Mouse (Mus musculus): Measurements from ENCODE around the gene AC129217.1. TPM values are rescaled to one million over a fixed set of nuclear protein-coding genes. Genes with fewer than 3 reads are reported as not detected.

AC129217.1 gene
- polyA plus RNA-seq, 1 experiment from 2014 or later: not detected

GRCm38 (mm10) chr19:8883616-8884015 lies 54.0 kb downstream of the AC129217.1 start, which contains the start of the genes Lbhd1 and Gm49403:
TSS of gene Lbhd1 (plus strand) at chr19:8883732.
TSS of gene Gm49403 (plus strand) at chr19:8883930.
- no peak within 1 kb of the TSS for H3K9ac ChIP-seq
- no peaks in the 10 kb centered on the region for H3K27me3 ChIP-seq (ENCODE audit: insufficient read depth, low read length)
- no peaks in the 10 kb centered on the region for H3K36me3 ChIP-seq (ENCODE audit: insufficient read depth)
- TF ChIP-seq CTCF (IDR thresholded peaks at IDR 0.05; ENCODE audit: low read depth): no peak
- WGBS: 71% methylated on average over 3 of the region's 3 CpGs
- H3K4me3 ChIP-seq (ENCODE audit: low read depth, low read length): no peak within 1 kb of the TSS
- H3K4me1 ChIP-seq (ENCODE audit: insufficient read depth): no peaks in the 10 kb centered on the region
- DNase-seq (no peak), ATAC-seq (ENCODE audit: insufficient read depth) (no peak)
- no peaks in the 10 kb centered on the region for H3K9me3 ChIP-seq (ENCODE audit: low read depth, low read length)
- H3K27ac ChIP-seq (ENCODE audit: low read depth): no peak within 1 kb of the TSS
- no peak within 1 kb of the TSS for H3K4me2 ChIP-seq

GRCm38 (mm10) chr19:8886916-8887584 lies 57.5 kb downstream of the AC129217.1 start:
- H3K27me3 ChIP-seq (ENCODE audit: insufficient read depth, low read length): no peaks in the 10 kb centered on the region
- peaks cover 21% of the 10 kb centered on the region for H3K36me3 ChIP-seq (ENCODE audit: insufficient read depth)
- DNase-seq: no peak
- 59% methylated on average over 1 of the region's 1 CpGs for WGBS
- no peaks in the 10 kb centered on the region for H3K4me1 ChIP-seq (ENCODE audit: insufficient read depth)
- H3K4me2 ChIP-seq: peak overlapping the region; percentile 92
- peak overlapping the region; percentile 89 for H3K9ac ChIP-seq
- H3K9me3 ChIP-seq (ENCODE audit: low read depth, low read length): no peaks in the 10 kb centered on the region
- TF ChIP-seq CTCF (IDR thresholded peaks at IDR 0.05; ENCODE audit: low read depth): no peak
- peak overlapping the region; percentile 71 for H3K4me3 ChIP-seq (ENCODE audit: low read depth, low read length)
- H3K27ac ChIP-seq (ENCODE audit: low read depth): peak overlapping the region; percentile 92
- ATAC-seq (ENCODE audit: insufficient read depth): no peak

GRCm38 (mm10) chr19:8887585-8888463 lies 58.3 kb downstream of the AC129217.1 start:
- DNase-seq (peak; percentile 32), ATAC-seq (ENCODE audit: insufficient read depth) (no peak)
- Histone ChIP-seq H3K27ac (ENCODE audit: low read depth) (peak overlapping the region; percentile 92), H3K4me1 (ENCODE audit: insufficient read depth) (no peaks in the 10 kb centered on the region; the same call in 1 of the 2 replicates), H3K9ac (peak overlapping the region; percentile 89), H3K4me3 (ENCODE audit: low read depth, low read length) (peak overlapping the region; percentile 71), H3K36me3 (ENCODE audit: insufficient read depth) (peaks cover 21% of the 10 kb centered on the region), H3K27me3 (ENCODE audit: insufficient read depth, low read length) (no peaks in the 10 kb centered on the region), H3K9me3 (ENCODE audit: low read depth, low read length) (no peaks in the 10 kb centered on the region), H3K4me2 (peak overlapping the region; percentile 92)
- 13% methylated on average over 19 of the region's 19 CpGs for WGBS
- no peak for TF ChIP-seq CTCF (IDR thresholded peaks at IDR 0.05; ENCODE audit: low read depth)

- ATAC-seq (ENCODE audit: insufficient read depth) (peak; percentile 95), DNase-seq (peak; percentile 99)
- peak within 1 kb of the TSS; percentile 89 for H3K9ac ChIP-seq
- peak within 1 kb of the TSS; percentile 92 for H3K4me2 ChIP-seq
- peak within 1 kb of the TSS; percentile 92 for H3K27ac ChIP-seq (ENCODE audit: low read depth)
- H3K4me1 ChIP-seq (ENCODE audit: insufficient read depth): peaks cover 4% of the 10 kb centered on the region
- TF ChIP-seq CTCF (IDR thresholded peaks at IDR 0.05; ENCODE audit: low read depth): no peak
- WGBS: under 1% methylated on average over 58 of the region's 58 CpGs
- no peaks in the 10 kb centered on the region for H3K27me3 ChIP-seq (ENCODE audit: insufficient read depth, low read length)
- peak within 1 kb of the TSS; percentile 71 for H3K4me3 ChIP-seq (ENCODE audit: low read depth, low read length)
- no peaks in the 10 kb centered on the region for H3K9me3 ChIP-seq (ENCODE audit: low read depth, low read length)
- peaks cover 21% of the 10 kb centered on the region for H3K36me3 ChIP-seq (ENCODE audit: insufficient read depth)
Measured at GRCm38 (mm10) chr19:8888511-8889385, 59.2 kb downstream of the AC129217.1 start, which contains the start of the genes 1810009A15Rik and Gm49416. TSS of gene 1810009A15Rik (plus strand) at chr19:8888853. TSS of gene Gm49416 (plus strand) at chr19:8888926.

Small RNA genes lying within 50 kb of the gene (microRNA-seq; reads per million reads assigned to microRNA genes)
- not detected for gene Mir5136 (ENCODE audit: borderline number of aligned reads)

Other genes starting within 250 kb of the AC129217.1 start
- gene Slc22a8, start 238.5 kb upstream of the AC129217.1 start, polyA plus RNA-seq (2014; fragmentation: Nextera tagmentation; extraction: Ambion mirVana): not detected in 2 replicates
- gene Slc22a6, start 211.7 kb upstream of the AC129217.1 start, polyA plus RNA-seq (2014; fragmentation: Nextera tagmentation; extraction: Ambion mirVana): not detected in 2 replicates
- 0.05 and 0.08 TPM in 2 replicates for gene Chrm1, start 166.0 kb upstream of the AC129217.1 start, polyA plus RNA-seq (2014; fragmentation: Nextera tagmentation; extraction: Ambion mirVana)
- 85.0 and 89.1 TPM in 2 replicates for gene Slc3a2, start 106.4 kb upstream of the AC129217.1 start, polyA plus RNA-seq (2014; fragmentation: Nextera tagmentation; extraction: Ambion mirVana)
- 83.4 and 88.0 TPM in 2 replicates for gene Wdr74, start 93.9 kb upstream of the AC129217.1 start, polyA plus RNA-seq (2014; fragmentation: Nextera tagmentation; extraction: Ambion mirVana)
- 1.2 and 2.3 TPM in 2 replicates for gene 1700092M07Rik, start 89.1 kb upstream of the AC129217.1 start, polyA plus RNA-seq (2014; fragmentation: Nextera tagmentation; extraction: Ambion mirVana)
- 122 and 126 TPM in 2 replicates for gene Stx5a, start 88.4 kb upstream of the AC129217.1 start, polyA plus RNA-seq (2014; fragmentation: Nextera tagmentation; extraction: Ambion mirVana)
- 195 and 197 TPM in 2 replicates for gene Nxf1, start 72.7 kb upstream of the AC129217.1 start, polyA plus RNA-seq (2014; fragmentation: Nextera tagmentation; extraction: Ambion mirVana)
- 166 and 207 TPM in 2 replicates for gene Tmem223, start 58.8 kb upstream of the AC129217.1 start, polyA plus RNA-seq (2014; fragmentation: Nextera tagmentation; extraction: Ambion mirVana)
- 67.7 and 72.3 TPM in 2 replicates for gene Tmem179b, start 55.3 kb upstream of the AC129217.1 start, polyA plus RNA-seq (2014; fragmentation: Nextera tagmentation; extraction: Ambion mirVana)
- gene Taf6l, start 43.4 kb upstream of the AC129217.1 start, polyA plus RNA-seq (2014; fragmentation: Nextera tagmentation; extraction: Ambion mirVana): 21.5 and 24.7 TPM in 2 replicates
- gene Polr2g, start 31.2 kb upstream of the AC129217.1 start, polyA plus RNA-seq (2014; fragmentation: Nextera tagmentation; extraction: Ambion mirVana): 162 and 163 TPM in 2 replicates
- gene Zbtb3, start 27.2 kb upstream of the AC129217.1 start, polyA plus RNA-seq (2014; fragmentation: Nextera tagmentation; extraction: Ambion mirVana): 6.1 and 6.6 TPM in 2 replicates
- 53.7 and 55.7 TPM in 2 replicates for gene Ttc9c, start 10.4 kb upstream of the AC129217.1 start, polyA plus RNA-seq (2014; fragmentation: Nextera tagmentation; extraction: Ambion mirVana)
- gene Hnrnpul2, start 9.8 kb upstream of the AC129217.1 start, polyA plus RNA-seq (2014; fragmentation: Nextera tagmentation; extraction: Ambion mirVana): 7.9 and 8.3 TPM in 2 replicates
- 38.4 and 42.5 TPM in 2 replicates for gene Bscl2, start 7.7 kb downstream of the AC129217.1 start, polyA plus RNA-seq (2014; fragmentation: Nextera tagmentation; extraction: Ambion mirVana)
- 1.2 and 2.1 TPM in 2 replicates for gene Gng3, start 9.4 kb downstream of the AC129217.1 start, polyA plus RNA-seq (2014; fragmentation: Nextera tagmentation; extraction: Ambion mirVana)
- 0.83 and 0.96 TPM in 2 replicates for gene Lrrn4cl, start 21.0 kb downstream of the AC129217.1 start, polyA plus RNA-seq (2014; fragmentation: Nextera tagmentation; extraction: Ambion mirVana)
- 149 and 152 TPM in 2 replicates for gene Ubxn1, start 41.7 kb downstream of the AC129217.1 start, polyA plus RNA-seq (2014; fragmentation: Nextera tagmentation; extraction: Ambion mirVana)
- 51.9 and 53.9 TPM in 2 replicates for gene Uqcc3, start 51.1 kb downstream of the AC129217.1 start, polyA plus RNA-seq (2014; fragmentation: Nextera tagmentation; extraction: Ambion mirVana)
- gene Lbhd1, start 54.0 kb downstream of the AC129217.1 start, polyA plus RNA-seq (2014; fragmentation: Nextera tagmentation; extraction: Ambion mirVana): 72.1 and 78.8 TPM in 2 replicates
- gene Gm49403, start 54.2 kb downstream of the AC129217.1 start, polyA plus RNA-seq (2014; fragmentation: Nextera tagmentation; extraction: Ambion mirVana): not detected in 2 replicates
- gene 1810009A15Rik, start 59.1 kb downstream of the AC129217.1 start, polyA plus RNA-seq (2014; fragmentation: Nextera tagmentation; extraction: Ambion mirVana): 92.0 and 93.3 TPM in 2 replicates
- 0.37 TPM in 1 of 2 replicates, not detected in the other for gene Gm49416, start 59.2 kb downstream of the AC129217.1 start, polyA plus RNA-seq (2014; fragmentation: Nextera tagmentation; extraction: Ambion mirVana)
- gene Ints5, start 63.2 kb downstream of the AC129217.1 start, polyA plus RNA-seq (2014; fragmentation: Nextera tagmentation; extraction: Ambion mirVana): 43.1 and 46.5 TPM in 2 replicates
- 112 and 121 TPM in 2 replicates for gene Ganab, start 68.3 kb downstream of the AC129217.1 start, polyA plus RNA-seq (2014; fragmentation: Nextera tagmentation; extraction: Ambion mirVana)
- gene B3gat3, start 90.6 kb downstream of the AC129217.1 start, polyA plus RNA-seq (2014; fragmentation: Nextera tagmentation; extraction: Ambion mirVana): 34.5 and 37.8 TPM in 2 replicates
- gene Rom1, start 99.6 kb downstream of the AC129217.1 start, polyA plus RNA-seq (2014; fragmentation: Nextera tagmentation; extraction: Ambion mirVana): 0.73 and 1.3 TPM in 2 replicates
- 19.0 and 19.5 TPM in 2 replicates for gene Eml3, start 99.8 kb downstream of the AC129217.1 start, polyA plus RNA-seq (2014; fragmentation: Nextera tagmentation; extraction: Ambion mirVana)
- gene Mta2, start 112.1 kb downstream of the AC129217.1 start, polyA plus RNA-seq (2014; fragmentation: Nextera tagmentation; extraction: Ambion mirVana): 44.0 and 52.1 TPM in 2 replicates
- 27.4 and 28.4 TPM in 2 replicates for gene Tut1, start 124.1 kb downstream of the AC129217.1 start, polyA plus RNA-seq (2014; fragmentation: Nextera tagmentation; extraction: Ambion mirVana)
- gene Eef1g, start 137.3 kb downstream of the AC129217.1 start, polyA plus RNA-seq (2014; fragmentation: Nextera tagmentation; extraction: Ambion mirVana): 480 and 516 TPM in 2 replicates
- gene Ahnak, start 159.5 kb downstream of the AC129217.1 start, polyA plus RNA-seq (2014; fragmentation: Nextera tagmentation; extraction: Ambion mirVana): 14.9 and 15.8 TPM in 2 replicates